Mouse (Mus musculus) limb, embryonic 10.5 days (tissue): ENCODE measurements around the gene Vhl. TPM values are rescaled to one million over a fixed set of nuclear protein-coding genes. Genes with fewer than 3 reads are reported as not detected.

Source experiments
- DNase-seq: peaks from one replicate; pipeline ENCODE4 v3.0.0-alpha.2; 2017; ENCODE audit warnings: low spot score
- H3K27ac ChIP-seq: fragments of 300-500 bp; sonication (generic); 2 replicates; pipeline ENCODE4 v1.5.1; 2016; ENCODE audit warnings: mild to moderate bottlenecking
- H3K27me3 ChIP-seq: fragments of 300-500 bp; sonication (generic); 2 replicates; pipeline ENCODE4 v1.6.1; 2016; ENCODE audit warnings: low read depth, mild to moderate bottlenecking; ENCODE audit not compliant: poor library complexity, severe bottlenecking
- H3K36me3 ChIP-seq: fragments of 300-500 bp; sonication (generic); 2 replicates; pipeline ENCODE4 v1.6.1; 2016; ENCODE audit warnings: mild to moderate bottlenecking, moderate library complexity
- H3K4me1 ChIP-seq: fragments of 300-500 bp; sonication (generic); 2 replicates; pipeline ENCODE4 v1.6.1; 2016
- H3K4me3 ChIP-seq: fragments of 300-500 bp; sonication (generic); 2 replicates; pipeline ENCODE4 v1.5.1; 2016; ENCODE audit warnings: mild to moderate bottlenecking, moderate library complexity
- H3K9me3 ChIP-seq: fragments of 300-500 bp; sonication (generic); replicated peaks from 2 replicates; pipeline ENCODE4 v1.6.1; 2016; ENCODE audit warnings: mild to moderate bottlenecking
- whole genome bisulfite sequencing: fragments of 180-500 bp; shearing (Covaris S2); methylation state at CpG from one replicate; pipeline ENCODE4 v1.1.7; 2016; 5-methylcytosine and 5-hydroxymethylcytosine counted together
- polyA plus RNA-seq: library from polyadenylated mRNA; unstranded; fragments of >200 nt; fragmentation: Nextera tagmentation; extraction: Ambion mirVana; gene quantifications from 2 replicates; pipeline ENCODE4 v1.2.1, GENCODE M21; 2016

Vhl gene
- polyA plus RNA-seq, 1 experiment from 2014 or later: 47.7 TPM

GRCm38 (mm10) chr6:113604432-113605223 is 19.1 kb upstream of the Vhl start, which contains the start of gene Brk1:
TSS of gene Brk1 (plus strand) at chr6:113604772.
- Histone ChIP-seq H3K4me1 (peaks cover 29% of the 10 kb centered on the region), H3K36me3 (peaks cover 28% of the 10 kb centered on the region), H3K9me3 (no peaks in the 10 kb centered on the region), H3K27ac (peak within 1 kb of the TSS; percentile 92), H3K4me3 (peak within 1 kb of the TSS; percentile 84), H3K27me3 (no peaks in the 10 kb centered on the region)
- WGBS: under 1% methylated on average over 65 of the region's 65 CpGs
- peak; percentile 90 for DNase-seq

GRCm38 (mm10) chr6:113605224-113605545 is 18.6 kb upstream of the Vhl start:
- Histone ChIP-seq H3K4me3 (peak overlapping the region; percentile 84), H3K36me3 (peaks cover 33% of the 10 kb centered on the region), H3K4me1 (peaks cover 27% of the 10 kb centered on the region), H3K27ac (peak overlapping the region; percentile 92), H3K27me3 (no peaks in the 10 kb centered on the region), H3K9me3 (no peaks in the 10 kb centered on the region)
- no peak for DNase-seq
- WGBS: 7% methylated on average over 10 of the region's 10 CpGs

- WGBS: 81% methylated on average over 6 of the region's 6 CpGs
- Histone ChIP-seq H3K4me3 (no peak overlapping the region), H3K27ac (no peak overlapping the region), H3K4me1 (peaks cover 21% of the 10 kb centered on the region), H3K9me3 (no peaks in the 10 kb centered on the region), H3K36me3 (peaks cover 70% of the 10 kb centered on the region), H3K27me3 (no peaks in the 10 kb centered on the region)
- DNase-seq: no peak
Observed at GRCm38 (mm10) chr6:113608871-113609270, 14.9 kb upstream of the Vhl start.

GRCm38 (mm10) chr6:113609293-113609692 is 14.5 kb upstream of the Vhl start:
- 93% methylated on average over 7 of the region's 7 CpGs for WGBS
- Histone ChIP-seq H3K36me3 (peaks cover 74% of the 10 kb centered on the region), H3K27me3 (no peaks in the 10 kb centered on the region), H3K9me3 (no peaks in the 10 kb centered on the region), H3K27ac (no peak overlapping the region), H3K4me1 (peaks cover 18% of the 10 kb centered on the region), H3K4me3 (no peak overlapping the region)
- no peak for DNase-seq

DNA sequence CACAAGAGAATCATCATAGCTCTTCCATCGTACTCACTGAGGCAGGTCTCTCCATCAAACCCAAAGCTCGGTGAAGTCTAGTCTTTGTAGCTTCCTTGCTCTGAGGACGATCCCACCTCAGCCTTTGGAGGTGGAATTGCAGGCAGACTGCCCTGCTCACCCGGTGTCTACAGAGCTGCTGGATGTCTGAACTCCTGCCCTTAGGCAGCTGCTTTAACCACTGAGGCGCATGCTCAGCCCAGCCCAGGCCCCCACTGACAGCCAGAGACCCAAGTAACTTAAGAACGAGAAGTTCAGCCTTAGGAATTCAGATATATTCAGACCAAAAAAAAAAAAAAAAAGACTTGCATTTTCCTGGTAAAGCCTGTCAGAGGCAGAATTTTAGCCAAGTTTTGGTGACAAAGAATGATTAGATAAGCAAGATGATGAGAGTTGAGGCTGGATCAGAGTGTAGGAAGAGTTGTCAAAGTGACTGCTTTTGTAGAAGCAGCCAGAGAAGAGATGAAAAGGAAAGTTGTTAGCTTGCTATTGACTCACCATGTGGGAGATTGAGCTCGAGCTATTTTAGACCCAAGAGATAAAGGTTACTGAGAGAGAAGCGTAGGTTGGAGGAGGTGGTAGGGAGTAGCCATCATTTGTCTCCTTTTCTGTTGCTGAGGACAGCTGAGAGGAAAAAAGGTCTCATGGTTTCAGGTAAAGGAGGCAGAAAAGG is 11.3 kb upstream of the Vhl start:
- no peaks in the 10 kb centered on the region for H3K4me1 ChIP-seq
- DNase-seq: no peak
- H3K4me3 ChIP-seq: no peak overlapping the region
- WGBS: 95% methylated on average over 8 of the region's 8 CpGs
- H3K36me3 ChIP-seq: peaks cover 92% of the 10 kb centered on the region
- no peaks in the 10 kb centered on the region for H3K9me3 ChIP-seq
- H3K27ac ChIP-seq: no peak overlapping the region
- no peaks in the 10 kb centered on the region for H3K27me3 ChIP-seq

GRCm38 (mm10) chr6:113614152-113614551 is 9.6 kb upstream of the Vhl start:
- no peaks in the 10 kb centered on the region for H3K9me3 ChIP-seq
- peaks cover 93% of the 10 kb centered on the region for H3K36me3 ChIP-seq
- H3K4me1 ChIP-seq: no peaks in the 10 kb centered on the region
- 98% methylated on average over 7 of the region's 7 CpGs for WGBS
- no peaks in the 10 kb centered on the region for H3K27me3 ChIP-seq
- no peak overlapping the region for H3K4me3 ChIP-seq
- no peak for DNase-seq
- H3K27ac ChIP-seq: no peak overlapping the region

DNA sequence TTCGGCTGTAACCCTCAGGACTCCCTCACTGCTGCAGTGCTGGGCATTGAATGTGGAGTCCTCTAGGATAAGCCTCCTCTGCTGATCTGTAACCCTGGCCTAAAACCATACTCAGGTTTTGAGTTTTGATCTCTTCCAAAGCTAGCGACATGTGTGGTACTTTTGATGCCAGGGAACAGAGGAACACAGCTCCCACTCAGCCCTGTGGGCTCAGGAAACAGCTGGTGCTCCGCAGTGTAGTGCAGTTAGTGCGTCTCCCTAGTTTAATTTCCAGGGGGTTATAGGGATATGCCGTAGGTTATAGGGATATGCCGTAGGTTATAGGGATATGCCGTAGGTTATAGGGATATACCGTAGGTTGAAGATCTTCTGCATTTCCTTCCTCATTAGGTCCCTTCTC is 8.8 kb upstream of the Vhl start:
- Histone ChIP-seq H3K36me3 (peaks cover 85% of the 10 kb centered on the region), H3K4me3 (no peak overlapping the region), H3K27ac (no peak overlapping the region), H3K27me3 (no peaks in the 10 kb centered on the region), H3K9me3 (no peaks in the 10 kb centered on the region), H3K4me1 (no peaks in the 10 kb centered on the region)
- DNase-seq: no peak
- WGBS: 96% methylated on average over 8 of the region's 8 CpGs

DNA sequence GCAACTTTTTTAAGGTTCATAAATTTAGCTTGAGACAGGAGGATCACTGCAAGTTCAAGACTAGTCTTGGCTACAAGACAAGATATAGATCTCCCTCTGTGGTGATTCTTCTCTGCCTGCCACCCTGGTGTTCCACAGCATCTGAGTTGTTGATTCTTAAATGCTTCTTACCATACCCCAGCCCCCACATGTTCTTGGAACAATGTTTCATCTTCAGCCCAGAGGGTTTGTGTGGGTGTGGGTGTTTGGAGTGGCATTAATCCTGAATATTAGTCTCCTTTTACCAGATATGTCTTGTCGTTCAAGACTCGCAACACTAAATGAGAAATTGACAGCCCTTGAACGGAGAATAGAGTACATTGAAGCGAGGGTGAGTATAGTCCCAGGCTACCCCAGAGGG is 8.3 kb upstream of the Vhl start:
- Histone ChIP-seq H3K27me3 (no peaks in the 10 kb centered on the region), H3K4me3 (no peak overlapping the region), H3K36me3 (peaks cover 80% of the 10 kb centered on the region), H3K4me1 (no peaks in the 10 kb centered on the region), H3K9me3 (no peaks in the 10 kb centered on the region), H3K27ac (no peak overlapping the region)
- WGBS: 98% methylated on average over 4 of the region's 4 CpGs
- no peak for DNase-seq

DNA sequence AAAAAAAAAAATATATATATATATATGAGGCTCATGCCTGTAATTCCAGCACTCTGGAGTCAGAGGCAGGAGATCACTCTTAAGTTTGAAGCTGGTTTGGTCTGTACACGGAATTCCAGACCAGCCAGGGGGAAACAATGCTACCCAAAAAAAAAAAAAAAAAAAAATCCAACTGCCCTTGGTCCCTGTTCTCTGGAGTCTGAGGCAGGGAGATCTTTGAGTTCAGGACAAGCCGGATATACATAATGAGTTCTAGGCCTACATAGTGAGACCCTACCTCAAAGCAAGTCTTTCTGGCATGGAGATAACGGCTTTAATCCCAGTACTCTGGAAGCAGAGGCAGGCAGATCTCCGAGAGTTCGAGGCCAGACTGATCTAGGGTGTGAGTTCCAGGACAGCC is 373 bp upstream of the Vhl start:
- no peak overlapping the region for H3K27ac ChIP-seq
- H3K4me1 ChIP-seq: peaks cover 23% of the 10 kb centered on the region

DNA sequence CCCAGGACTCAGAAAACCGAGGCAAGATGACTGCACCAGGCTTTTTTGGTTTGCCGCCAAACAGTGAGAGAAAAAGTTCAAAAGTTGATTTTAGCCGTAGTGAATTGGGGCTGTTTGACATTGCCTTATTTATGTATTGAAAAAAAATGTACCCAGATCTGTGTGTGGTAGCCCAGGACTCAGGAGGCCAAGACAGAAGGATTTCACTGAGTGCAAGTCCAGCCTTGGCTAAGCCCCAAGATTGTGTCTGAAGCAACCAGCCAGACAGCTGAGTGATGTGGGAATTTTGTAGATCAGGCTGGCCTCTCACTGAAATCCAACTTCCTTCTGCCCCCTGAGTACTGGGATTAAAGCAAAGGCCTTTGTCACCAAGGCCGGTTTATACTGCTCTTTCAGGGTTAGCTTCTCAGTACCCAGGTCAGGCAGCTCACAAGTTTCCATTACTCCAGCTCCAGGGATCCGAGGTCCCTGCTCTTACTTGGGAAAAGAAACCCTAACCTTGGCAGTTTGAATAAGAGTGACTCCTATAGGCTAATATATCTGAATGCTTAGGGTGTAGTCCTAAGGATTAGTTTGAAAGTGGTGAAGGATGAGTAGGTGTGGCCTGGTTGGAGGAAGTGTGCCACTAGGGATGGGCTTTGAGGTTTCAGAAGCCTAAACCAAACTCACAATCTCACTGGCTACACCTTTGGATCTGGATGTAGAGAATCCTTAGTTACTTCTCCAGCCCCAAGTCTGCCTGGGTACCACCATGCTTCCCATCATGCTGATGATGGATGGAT is 1.4 kb downstream of the Vhl start:
- H3K36me3 ChIP-seq: peaks cover 42% of the 10 kb centered on the region
- peaks cover 23% of the 10 kb centered on the region for H3K4me1 ChIP-seq
- H3K27me3 ChIP-seq: no peaks in the 10 kb centered on the region
- H3K9me3 ChIP-seq: no peaks in the 10 kb centered on the region
- DNase-seq: no peak
- H3K4me3 ChIP-seq: peak overlapping the region; percentile 82
- peak overlapping the region; percentile 96 for H3K27ac ChIP-seq
- WGBS: 68% methylated on average over 5 of the region's 5 CpGs

More for the DNA sequence above, 373 bp upstream of the Vhl start:
- peaks cover 26% of the 10 kb centered on the region for H3K36me3 ChIP-seq
- H3K9me3 ChIP-seq: no peaks in the 10 kb centered on the region
- DNase-seq: no peak
- peak overlapping the region; percentile 82 for H3K4me3 ChIP-seq
- no peaks in the 10 kb centered on the region for H3K27me3 ChIP-seq
- WGBS: 70% methylated on average over 5 of the region's 5 CpGs

GRCm38 (mm10) chr6:113630322-113630721 is 6.6 kb downstream of the Vhl start:
- 89% methylated on average over 5 of the region's 5 CpGs for WGBS

GRCm38 (mm10) chr6:113632863-113633262 is 9.1 kb downstream of the Vhl start:
- WGBS: 92% methylated on average over 4 of the region's 4 CpGs

More at GRCm38 (mm10) chr6:113630322-113630721, 6.6 kb downstream of the Vhl start:
- no peak for DNase-seq
- Histone ChIP-seq H3K9me3 (no peaks in the 10 kb centered on the region), H3K27me3 (no peaks in the 10 kb centered on the region), H3K36me3 (peaks cover 81% of the 10 kb centered on the region), H3K4me3 (no peak overlapping the region), H3K27ac (no peak overlapping the region), H3K4me1 (peaks cover 7% of the 10 kb centered on the region)

More at GRCm38 (mm10) chr6:113632863-113633262, 9.1 kb downstream of the Vhl start:
- no peaks in the 10 kb centered on the region for H3K4me1 ChIP-seq
- no peak overlapping the region for H3K27ac ChIP-seq
- H3K27me3 ChIP-seq: no peaks in the 10 kb centered on the region
- no peaks in the 10 kb centered on the region for H3K9me3 ChIP-seq
- no peak for DNase-seq
- no peak overlapping the region for H3K4me3 ChIP-seq
- peaks cover 62% of the 10 kb centered on the region for H3K36me3 ChIP-seq
